9 mouse cellular contexts compared by ENCODE assay signal in the genomic region with DNA sequence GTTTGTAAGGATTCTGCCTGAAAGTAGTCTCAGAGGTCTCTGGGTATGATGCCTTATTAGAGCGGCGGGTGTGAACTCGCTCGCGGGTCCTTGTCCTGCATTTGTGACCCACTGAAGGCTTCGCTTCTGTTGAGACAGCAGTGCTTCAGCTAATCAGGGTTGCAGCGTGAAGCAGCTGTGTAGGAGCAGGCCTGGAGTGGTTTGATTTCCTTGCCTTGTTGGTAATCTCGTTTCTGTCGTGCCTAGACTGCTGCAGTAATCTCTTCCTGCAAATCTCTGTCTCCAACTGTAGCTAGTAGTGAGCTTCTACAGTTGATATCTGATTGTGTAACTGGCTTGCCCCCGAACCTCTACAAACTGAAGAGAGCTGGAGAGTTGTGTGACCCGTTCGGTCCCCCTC. TPM values are rescaled to one million over a fixed set of nuclear protein-coding genes. Genes with fewer than 3 reads are reported as not detected.
DNase-seq lines count a peak whose midpoint lies in the region; ATAC-seq and TF ChIP-seq lines count a peak whose summit lies in the region.
"Had no signal": no experiment of that assay in that cellular context is flagged by ENCODE, and none has a peak within 500 bp of the region (broad histone marks: within the 10 kb centered on the region; RNA-seq: fewer than 3 reads in every experiment).

No protein-coding gene starts in this region.

- peaks cover 38% of the 10 kb centered on the region for H3K36me3 ChIP-seq in erythroblast, embryonic 14.5 days (ENCODE audit: control insufficient read depth)
- peaks cover 6% of the 10 kb centered on the region for H3K36me3 ChIP-seq in forebrain, embryonic 16.5 days (ENCODE audit: control insufficient read depth, insufficient read depth)
- peaks cover 31% of the 10 kb centered on the region for H3K36me3 ChIP-seq in liver, postnatal 0 days (replicated peaks; ENCODE audit: insufficient read depth, low read length)

- peak overlapping the region; percentile 97 for H3K4me3 ChIP-seq in erythroblast, embryonic 14.5 days (replicated peaks)
- no peak overlapping the region for H3K4me3 ChIP-seq in forebrain, embryonic 16.5 days (replicated peaks; ENCODE audit: low read length)
- H3K4me3 ChIP-seq in liver, postnatal 0 days (ENCODE audit: low read depth, low read length), result peak overlapping the region; percentile 96; the same call in 1 of the 2 replicates

- no peaks in the 10 kb centered on the region for H3K27me3 ChIP-seq in erythroblast, embryonic 14.5 days (ENCODE audit: control insufficient read depth)
- H3K27me3 ChIP-seq in forebrain, embryonic 16.5 days (replicated peaks; ENCODE audit: control insufficient read depth, insufficient read depth, low read length), result no peaks in the 10 kb centered on the region
- H3K27me3 ChIP-seq in liver, postnatal 0 days (ENCODE audit: insufficient read depth, low read length), result no peaks in the 10 kb centered on the region

- H3K4me2 ChIP-seq in forebrain, embryonic 16.5 days (ENCODE audit: low read length), result peak overlapping the region; percentile 82
- peak overlapping the region; percentile 94 for H3K4me2 ChIP-seq in liver, postnatal 0 days (ENCODE audit: low read depth, low read length)

- TF ChIP-seq CTCF in liver, postnatal 0 days (IDR thresholded peaks at IDR 0.05; ENCODE audit: low read depth), result no peak

- peak; percentile 42 for DNase-seq in A20 (ENCODE audit: low read depth, low spot score)
- DNase-seq in liver, postnatal 0 days, result peak; percentile 36
- no peak for DNase-seq in Muller cell, postnatal 12 days (ENCODE audit: inconsistent ontology term)
- DNase-seq in T-cell, adult 2 months (ENCODE audit: low spot score), result no peak
- DNase-seq in layer of hippocampus, adult 18-20 months (ENCODE audit: low spot score in 2 of 2), result no peak
- DNase-seq: cerebellum, postnatal 36 days had no signal

- no peak overlapping the region for H3K9ac ChIP-seq in forebrain, embryonic 16.5 days (replicated peaks; ENCODE audit: low read depth, low read length)
- no peak overlapping the region; the same call in none of the 2 replicates for H3K9ac ChIP-seq in liver, postnatal 0 days (replicated peaks)

- H3K27ac ChIP-seq in forebrain, embryonic 16.5 days (ENCODE audit: low read length), result no peak overlapping the region
- no peak overlapping the region for H3K27ac ChIP-seq in liver, postnatal 0 days (ENCODE audit: low read depth)

- H3K4me1 ChIP-seq in erythroblast, embryonic 14.5 days (ENCODE audit: control insufficient read depth), result peaks cover 44% of the 10 kb centered on the region
- H3K4me1 ChIP-seq in forebrain, embryonic 16.5 days (replicated peaks; ENCODE audit: control insufficient read depth, insufficient read depth, low read length), result peaks cover 36% of the 10 kb centered on the region
- H3K4me1 ChIP-seq in liver, postnatal 0 days (ENCODE audit: insufficient read depth), result peaks cover 20% of the 10 kb centered on the region

- WGBS in forebrain, embryonic 16.5 days, result 84% methylated on average over 12 of the region's 12 CpGs
- 46% methylated on average over 12 of the region's 12 CpGs for WGBS in liver, postnatal 0 days (ENCODE audit: insufficient replicate concordance)

- TF ChIP-seq EP300 in liver, postnatal 0 days (IDR thresholded peaks at IDR 0.05; ENCODE audit: low read depth), result peak; percentile 90

- ATAC-seq in erythroblast, adult 5-6 weeks (replicated peaks; ENCODE audit: low FRiP score, poor library complexity, severe bottlenecking), result no peak; the same call in 1 of the 2 replicates
- ATAC-seq in forebrain, embryonic 16.5 days, result no peak
- 0 out of 2 replicates have a peak, but pooled peaks have one; percentile 11 for ATAC-seq in liver, postnatal 0 days

- no peaks in the 10 kb centered on the region for H3K9me3 ChIP-seq in erythroblast, embryonic 14.5 days (ENCODE audit: control insufficient read depth, low read length)
- no peaks in the 10 kb centered on the region for H3K9me3 ChIP-seq in forebrain, embryonic 16.5 days (ENCODE audit: control insufficient read depth, low read length)
- H3K9me3 ChIP-seq in liver, postnatal 0 days (ENCODE audit: low read length), result no peaks in the 10 kb centered on the region

RNA-seq across cellular contexts. Expression of a gene that starts 1.6 kb away (rescaled TPM):
- polyA plus RNA-seq in erythroblast, embryonic 14.5 days (2012), result 2.8 and 3.2 TPM in 2 replicates
- 20.1 and 46.9 TPM in 2 replicates for total RNA-seq in erythroblast, adult 5-6 weeks (2015; ENCODE audit: low replicate concordance)
- total RNA-seq in erythroblast, adult 5-6 weeks (2017; ENCODE audit: low replicate concordance), result 11.8 and 14.6 TPM in 2 replicates
- 75.8 and 81.0 TPM in 2 replicates for polyA plus RNA-seq in forebrain, embryonic 16.5 days (2015; fragmentation: Nextera tagmentation; extraction: Ambion mirVana)
- 10.1 and 11.8 TPM in 2 replicates for polyA plus RNA-seq in liver, postnatal 0 days (2015; fragmentation: Nextera tagmentation; extraction: Ambion mirVana)
- 10 to 100 TPM; 37.1 to 38.2 TPM for total RNA-seq in layer of hippocampus, adult 18-20 months (2021)

RNA-seq across cellular contexts. Expression of a gene that starts 16.8 kb away (rescaled TPM):
- 1.1 and 1.2 TPM in 2 replicates for polyA plus RNA-seq in erythroblast, embryonic 14.5 days (2012)
- total RNA-seq in erythroblast, adult 5-6 weeks (2015; ENCODE audit: low replicate concordance), result 7.7 and 13.4 TPM in 2 replicates
- total RNA-seq in erythroblast, adult 5-6 weeks (2017; ENCODE audit: low replicate concordance), result 18.0 and 19.2 TPM in 2 replicates
- 38.6 and 49.2 TPM in 2 replicates for polyA plus RNA-seq in forebrain, embryonic 16.5 days (2015; fragmentation: Nextera tagmentation; extraction: Ambion mirVana)
- 20.9 and 22.9 TPM in 2 replicates for polyA plus RNA-seq in liver, postnatal 0 days (2015; fragmentation: Nextera tagmentation; extraction: Ambion mirVana)
- 10 to 100 TPM; 13.0 to 13.7 TPM for total RNA-seq in layer of hippocampus, adult 18-20 months (2021)

RNA-seq across cellular contexts. Expression of a gene that starts 48.3 kb away (rescaled TPM):
- not detected in 2 replicates for polyA plus RNA-seq in erythroblast, embryonic 14.5 days (2012)
- total RNA-seq in erythroblast, adult 5-6 weeks (2015; ENCODE audit: low replicate concordance), result 0.63 and 1.3 TPM in 2 replicates
- 0.60 and 1.3 TPM in 2 replicates for total RNA-seq in erythroblast, adult 5-6 weeks (2017; ENCODE audit: low replicate concordance)
- polyA plus RNA-seq in forebrain, embryonic 16.5 days (2015; fragmentation: Nextera tagmentation; extraction: Ambion mirVana), result 0.61 and 0.82 TPM in 2 replicates
- 0.47 and 0.70 TPM in 2 replicates for polyA plus RNA-seq in liver, postnatal 0 days (2015; fragmentation: Nextera tagmentation; extraction: Ambion mirVana)
- total RNA-seq in layer of hippocampus, adult 18-20 months (2021), result 1 to 10 TPM; 3.6 to 4.2 TPM

Comparison
In these comparisons a context has a peak if more than half of its experiments do, and no peak if none do; other contexts are left out.
1. DNase-seq: peak in A20 (single experiment) and liver, postnatal 0 days (single experiment); none in Muller cell, postnatal 12 days (single experiment), T-cell, adult 2 months (single experiment) and layer of hippocampus, adult 18-20 months (0 of 2).